Mouse (Mus musculus) midbrain, embryonic 12.5 days (tissue): ENCODE data around the gene Coq10a. TPM values are rescaled to one million over a fixed set of nuclear protein-coding genes. Genes with fewer than 3 reads are reported as not detected.

Source experiments
- ATAC-seq: fragments of 200-750 bp; cut with Nextera tagmentation; 2 replicates; pipeline ENCODE4 v1.8.0; 2017; ENCODE audit warnings: low read depth, moderate TSS enrichment, moderate library complexity; ENCODE audit not compliant: low FRiP score
- H3K27ac ChIP-seq: fragments of 300-500 bp; sonication (generic); replicated peaks from 2 replicates; pipeline ENCODE4 v1.5.1; 2016; ENCODE audit warnings: mild to moderate bottlenecking
- H3K27me3 ChIP-seq: fragments of 300-500 bp; sonication (generic); 2 replicates; pipeline ENCODE4 v1.6.1; 2016; ENCODE audit warnings: mild to moderate bottlenecking
- H3K36me3 ChIP-seq: fragments of 300-500 bp; sonication (generic); 2 replicates; pipeline ENCODE4 v1.6.1; 2016
- H3K4me1 ChIP-seq: fragments of 300-500 bp; sonication (generic); 2 replicates; pipeline ENCODE4 v1.6.1; 2016
- H3K4me2 ChIP-seq: fragments of 300-500 bp; sonication (generic); replicated peaks from 2 replicates; pipeline ENCODE4 v1.6.1; 2016; ENCODE audit warnings: mild to moderate bottlenecking, moderate library complexity
- H3K4me3 ChIP-seq: fragments of 300-500 bp; sonication (generic); 2 replicates; pipeline ENCODE4 v1.5.1; 2016; ENCODE audit warnings: mild to moderate bottlenecking
- H3K9ac ChIP-seq: fragments of 300-500 bp; sonication (generic); replicated peaks from 2 replicates; pipeline ENCODE4 v1.6.1; 2016; ENCODE audit warnings: mild to moderate bottlenecking, moderate library complexity
- H3K9me3 ChIP-seq: fragments of 300-500 bp; sonication (generic); 2 replicates; pipeline ENCODE4 v1.6.1; 2016; ENCODE audit warnings: mild to moderate bottlenecking
- WGBS: fragments of 180-500 bp; shearing (Covaris S2); methylation state at CpG from one replicate; pipeline ENCODE4 v1.1.7; 2016; 5-methylcytosine and 5-hydroxymethylcytosine counted together
- polyA plus RNA-seq: library from polyadenylated mRNA; unstranded; fragments of >200 nt; fragmentation: Nextera tagmentation; extraction: Ambion mirVana; gene quantifications from 2 replicates; pipeline ENCODE4 v1.2.1, GENCODE M21; 2016

The Coq10a gene
- polyA plus RNA-seq, 1 experiment from 2014 or later: 28.6 TPM

DNA sequence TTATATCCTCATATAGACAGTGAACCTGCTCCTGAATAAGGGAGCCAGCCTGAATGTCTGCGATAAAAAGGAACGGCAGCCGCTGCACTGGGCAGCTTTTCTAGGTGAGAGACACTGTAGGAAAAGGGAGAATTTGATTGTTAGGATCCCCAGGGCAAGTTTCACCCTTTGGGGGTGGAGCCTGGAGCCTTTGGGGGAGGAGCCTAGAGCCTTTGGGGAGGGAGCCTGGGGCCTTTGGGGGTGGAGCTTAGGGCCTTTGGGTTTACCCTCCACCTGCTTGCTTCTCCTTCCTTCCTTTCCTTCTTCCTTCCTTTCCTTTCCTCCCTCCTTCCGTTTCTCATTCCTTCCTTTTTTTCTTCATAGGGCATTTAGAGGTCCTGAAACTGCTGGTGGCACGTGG lies 11.8 kb upstream of the Coq10a start:
- WGBS: 89% methylated on average over 5 of the region's 5 CpGs
- H3K4me1 ChIP-seq: peaks cover 25% of the 10 kb centered on the region
- no peaks in the 10 kb centered on the region for H3K27me3 ChIP-seq
- H3K36me3 ChIP-seq: peaks cover 68% of the 10 kb centered on the region
- ATAC-seq: no peak
- no peak overlapping the region for H3K4me3 ChIP-seq
- H3K4me2 ChIP-seq: no peak overlapping the region
- H3K9me3 ChIP-seq: no peaks in the 10 kb centered on the region
- no peak overlapping the region for H3K27ac ChIP-seq
- H3K9ac ChIP-seq: no peak overlapping the region

DNA sequence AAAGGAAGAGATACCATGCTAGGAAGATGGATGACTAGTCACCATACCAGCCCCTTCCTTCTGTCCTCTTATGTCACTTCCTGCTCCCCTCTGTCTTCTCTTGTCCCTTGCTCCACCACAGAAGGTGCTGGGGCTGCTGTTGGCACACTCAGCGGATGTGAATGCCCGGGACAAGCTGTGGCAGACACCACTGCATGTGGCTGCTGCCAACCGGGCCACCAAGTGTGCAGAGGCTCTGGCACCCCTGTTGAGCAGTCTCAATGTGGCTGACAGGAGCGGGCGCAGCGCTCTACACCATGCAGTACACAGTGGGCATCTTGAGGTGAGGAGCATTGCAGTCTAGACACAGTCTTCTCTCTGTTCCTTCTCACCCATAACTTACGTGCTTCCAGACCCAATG lies 10.5 kb upstream of the Coq10a start:
- H3K4me1 ChIP-seq: peaks cover 25% of the 10 kb centered on the region
- H3K4me2 ChIP-seq: peak overlapping the region; percentile 69; the same call in 1 of the 2 replicates
- peaks cover 55% of the 10 kb centered on the region for H3K36me3 ChIP-seq
- H3K9me3 ChIP-seq: peaks cover 1% of the 10 kb centered on the region; the same call in 1 of the 2 replicates
- no peak for ATAC-seq
- H3K27ac ChIP-seq: no peak overlapping the region
- no peaks in the 10 kb centered on the region for H3K27me3 ChIP-seq
- no peak overlapping the region for H3K4me3 ChIP-seq
- WGBS: 96% methylated on average over 7 of the region's 7 CpGs
- H3K9ac ChIP-seq: peak overlapping the region; percentile 99; the same call in 1 of the 2 replicates

GRCm38 (mm10) chr10:128378462-128378861 lies 9.7 kb upstream of the Coq10a start:
- Histone ChIP-seq H3K4me1 (peaks cover 25% of the 10 kb centered on the region), H3K4me2 (peak overlapping the region; percentile 69), H3K9ac (peak overlapping the region; percentile 99), H3K4me3 (peak overlapping the region; percentile 99), H3K27ac (no peak overlapping the region), H3K36me3 (peaks cover 47% of the 10 kb centered on the region), H3K27me3 (no peaks in the 10 kb centered on the region), H3K9me3 (peaks cover 4% of the 10 kb centered on the region; the same call in 1 of the 2 replicates)
- WGBS: 70% methylated on average over 2 of the region's 3 CpGs
- no peak for ATAC-seq

GRCm38 (mm10) chr10:128377940-128378448 lies 9.2 kb upstream of the Coq10a start:
- Histone ChIP-seq H3K36me3 (peaks cover 42% of the 10 kb centered on the region), H3K4me1 (peaks cover 25% of the 10 kb centered on the region), H3K9me3 (peaks cover 4% of the 10 kb centered on the region; the same call in 1 of the 2 replicates), H3K9ac (peak overlapping the region; percentile 99), H3K4me3 (peak overlapping the region; percentile 99), H3K27me3 (no peaks in the 10 kb centered on the region), H3K4me2 (peak overlapping the region; percentile 69), H3K27ac (peak overlapping the region; percentile 97)
- 61% methylated on average over 14 of the region's 14 CpGs for WGBS
- ATAC-seq: no peak

- H3K27ac ChIP-seq: peak overlapping the region; percentile 97
- ATAC-seq: peak; percentile 76
- no peaks in the 10 kb centered on the region for H3K27me3 ChIP-seq
- H3K4me2 ChIP-seq: peak overlapping the region; percentile 69
- under 1% methylated on average over 47 of the region's 47 CpGs for WGBS
- peaks cover 36% of the 10 kb centered on the region for H3K36me3 ChIP-seq
- peak overlapping the region; percentile 99 for H3K4me3 ChIP-seq
- peaks cover 4% of the 10 kb centered on the region; the same call in 1 of the 2 replicates for H3K9me3 ChIP-seq
- H3K4me1 ChIP-seq: peaks cover 25% of the 10 kb centered on the region
- H3K9ac ChIP-seq: peak overlapping the region; percentile 99
These were observed 8.6 kb upstream of the Coq10a start for GRCm38 (mm10) chr10:128377222-128377939.

DNA sequence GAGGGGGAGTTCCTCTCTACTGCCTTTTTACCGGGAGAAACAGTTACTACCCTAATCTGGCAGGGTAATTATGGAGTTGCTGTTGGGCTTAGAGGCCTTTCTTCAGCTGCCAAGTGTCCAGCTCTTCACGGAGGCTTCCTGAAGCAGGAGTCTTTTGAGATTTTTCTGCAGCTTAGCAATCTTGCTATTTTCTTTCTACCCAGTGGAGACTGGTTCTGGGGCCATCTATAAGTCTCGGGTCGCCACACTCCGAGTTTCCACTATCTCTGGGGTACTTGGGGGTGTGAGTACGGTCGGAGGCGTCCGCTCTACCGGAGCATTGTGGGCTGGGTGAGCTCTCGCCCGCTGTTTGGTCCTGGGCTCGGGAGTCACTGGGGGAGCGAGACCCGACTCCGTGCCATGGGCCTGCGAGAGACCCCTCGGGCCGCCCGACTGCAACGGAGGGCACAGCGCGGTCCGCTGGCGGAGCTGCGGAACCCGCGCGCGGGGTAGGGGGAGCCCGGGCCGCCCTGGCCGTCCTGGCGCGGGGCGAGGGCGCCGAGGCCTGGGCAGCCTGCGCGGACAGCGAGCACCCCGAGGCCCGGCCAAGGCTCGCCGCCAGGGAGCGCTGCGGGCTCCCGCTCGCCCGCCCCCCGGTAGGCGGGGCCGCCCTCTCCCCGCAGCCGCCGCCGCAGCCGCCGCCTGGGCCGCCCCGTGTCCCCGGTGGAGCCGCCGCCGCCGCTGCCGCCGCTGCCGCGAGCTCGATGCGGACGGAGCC lies 7.8 kb upstream of the Coq10a start, which contains the start of gene Ankrd52:
TSS of gene Ankrd52 (plus strand) at position 661 of the 757 bp plus-strand sequence.
- peaks cover 4% of the 10 kb centered on the region; the same call in 1 of the 2 replicates for H3K9me3 ChIP-seq
- H3K27ac ChIP-seq: peak within 1 kb of the TSS; percentile 97
- H3K4me1 ChIP-seq: peaks cover 25% of the 10 kb centered on the region
- peaks cover 28% of the 10 kb centered on the region for H3K36me3 ChIP-seq
- ATAC-seq: peak; percentile 92
- under 1% methylated on average over 55 of the region's 73 CpGs for WGBS
- peak within 1 kb of the TSS; percentile 69 for H3K4me2 ChIP-seq
- peak within 1 kb of the TSS; percentile 99 for H3K9ac ChIP-seq
- peak within 1 kb of the TSS; percentile 99 for H3K4me3 ChIP-seq
- no peaks in the 10 kb centered on the region for H3K27me3 ChIP-seq

GRCm38 (mm10) chr10:128376099-128376454 lies 7.3 kb upstream of the Coq10a start:
- Histone ChIP-seq H3K27ac (peak overlapping the region; percentile 97), H3K4me2 (peak overlapping the region; percentile 69), H3K4me3 (peak overlapping the region; percentile 99), H3K4me1 (peaks cover 25% of the 10 kb centered on the region), H3K27me3 (no peaks in the 10 kb centered on the region), H3K36me3 (peaks cover 24% of the 10 kb centered on the region), H3K9me3 (peaks cover 4% of the 10 kb centered on the region; the same call in 1 of the 2 replicates), H3K9ac (peak overlapping the region; percentile 99)
- no peak for ATAC-seq
- 42% methylated on average over 4 of the region's 4 CpGs for WGBS

DNA sequence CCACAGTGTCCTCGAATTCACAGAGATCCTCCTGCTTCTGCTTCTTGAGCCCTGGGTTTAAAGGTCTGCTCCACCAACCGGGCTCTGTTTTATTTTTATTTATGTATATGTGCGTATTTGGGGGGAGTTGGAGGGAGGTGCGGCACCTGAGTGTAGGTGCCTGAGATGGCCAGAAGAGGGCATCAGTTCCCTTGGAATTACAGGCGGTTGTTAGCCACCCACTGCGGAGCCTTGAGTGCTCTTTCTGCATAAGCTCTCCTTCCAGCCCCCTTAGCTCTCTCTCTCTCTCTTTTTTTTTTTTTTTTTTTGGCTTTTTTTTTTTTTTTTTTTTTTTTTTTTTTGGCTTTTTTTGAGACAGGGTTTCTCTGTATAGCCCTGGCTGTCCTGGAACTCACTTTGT lies 5.6 kb upstream of the Coq10a start:
- 80% methylated on average over 6 of the region's 6 CpGs for WGBS
- Histone ChIP-seq H3K36me3 (peaks cover 8% of the 10 kb centered on the region), H3K4me3 (no peak overlapping the region), H3K9me3 (peaks cover 4% of the 10 kb centered on the region; the same call in 1 of the 2 replicates), H3K4me2 (no peak overlapping the region), H3K27ac (no peak overlapping the region), H3K27me3 (no peaks in the 10 kb centered on the region), H3K4me1 (peaks cover 29% of the 10 kb centered on the region), H3K9ac (no peak overlapping the region)
- no peak for ATAC-seq

GRCm38 (mm10) chr10:128372989-128373748 lies 4.4 kb upstream of the Coq10a start:
- Histone ChIP-seq H3K27ac (no peak overlapping the region), H3K4me2 (no peak overlapping the region), H3K4me3 (no peak overlapping the region), H3K4me1 (peaks cover 21% of the 10 kb centered on the region), H3K27me3 (no peaks in the 10 kb centered on the region), H3K9me3 (peaks cover 4% of the 10 kb centered on the region; the same call in 1 of the 2 replicates), H3K9ac (no peak overlapping the region), H3K36me3 (no peaks in the 10 kb centered on the region)
- 92% methylated on average over 6 of the region's 6 CpGs for WGBS
- no peak for ATAC-seq

GRCm38 (mm10) chr10:128372142-128372541 lies 3.3 kb upstream of the Coq10a start:
- Histone ChIP-seq H3K4me3 (no peak overlapping the region), H3K4me1 (peaks cover 25% of the 10 kb centered on the region)
- 83% methylated on average over 5 of the region's 5 CpGs for WGBS

GRCm38 (mm10) chr10:128370601-128371000 lies 1.8 kb upstream of the Coq10a start:
- WGBS: 70% methylated on average over 4 of the region's 4 CpGs
- ATAC-seq: no peak
- H3K4me2 ChIP-seq: no peak overlapping the region
- H3K4me1 ChIP-seq: peaks cover 17% of the 10 kb centered on the region
- H3K27me3 ChIP-seq: no peaks in the 10 kb centered on the region
- no peak overlapping the region for H3K4me3 ChIP-seq
- peaks cover 4% of the 10 kb centered on the region; the same call in 1 of the 2 replicates for H3K9me3 ChIP-seq
- 0 out of 2 replicates have a peak, but pooled peaks cover 1% of the 10 kb centered on the region for H3K36me3 ChIP-seq
- no peak overlapping the region for H3K27ac ChIP-seq
- no peak overlapping the region for H3K9ac ChIP-seq

More at GRCm38 (mm10) chr10:128372142-128372541, 3.3 kb upstream of the Coq10a start:
- Histone ChIP-seq H3K4me2 (no peak overlapping the region), H3K9me3 (peaks cover 4% of the 10 kb centered on the region; the same call in 1 of the 2 replicates), H3K27ac (no peak overlapping the region), H3K9ac (no peak overlapping the region), H3K27me3 (no peaks in the 10 kb centered on the region), H3K36me3 (no peaks in the 10 kb centered on the region)
- ATAC-seq: no peak
